Mouse (Mus musculus) cerebellum, adult 9-10 months (tissue): Measurements from ENCODE around the gene Olfr1170.

Source experiments
- DNase-seq: peaks from one replicate; pipeline ENCODE4 v3.0.0; 2022

Gene Olfr1170

GRCm38 (mm10) chr2:88228234-88228633 is at the start of gene Olfr1170:
TSS of gene Olfr1170 (minus strand) at chr2:88228334.
- DNase-seq, result no peak

GRCm38 (mm10) chr2:88220784-88221183 is 7.3 kb downstream of the Olfr1170 start:
- DNase-seq, result no peak

- DNase-seq, result no peak
Observed at GRCm38 (mm10) chr2:88181580-88181979, 46.6 kb downstream of the Olfr1170 start, which contains the start of gene Olfr1168. TSS of gene Olfr1168 (plus strand) at chr2:88181880.
